Mouse (Mus musculus) thymus, postnatal 0 days (tissue): ENCODE results near the gene Hnrnpul1. TPM values are rescaled to one million over a fixed set of nuclear protein-coding genes. Genes with fewer than 3 reads are reported as not detected.
A peak's percentile ranks its signal among the peaks of the same experiment; 100 is the strongest.
"Not testable (repeated sequence)": the region's sequence is repeated elsewhere in the genome, so short reads cannot be mapped to it uniquely, and the experiment has no call there.

Experiments used
- DNase-seq: peaks from one replicate; pipeline ENCODE4 v3.0.0-alpha.2; 2015; ENCODE audit warnings: low spot score
- polyA plus RNA-seq: library from polyadenylated mRNA; unstranded; fragments of >200 nt; fragmentation: Nextera tagmentation; extraction: Ambion mirVana; gene quantifications from 2 replicates; pipeline ENCODE4 v1.2.1, GENCODE M21; 2015

The Hnrnpul1 gene
- polyA plus RNA-seq, 1 experiment from 2014 or later, result 66.2 TPM

DNA sequence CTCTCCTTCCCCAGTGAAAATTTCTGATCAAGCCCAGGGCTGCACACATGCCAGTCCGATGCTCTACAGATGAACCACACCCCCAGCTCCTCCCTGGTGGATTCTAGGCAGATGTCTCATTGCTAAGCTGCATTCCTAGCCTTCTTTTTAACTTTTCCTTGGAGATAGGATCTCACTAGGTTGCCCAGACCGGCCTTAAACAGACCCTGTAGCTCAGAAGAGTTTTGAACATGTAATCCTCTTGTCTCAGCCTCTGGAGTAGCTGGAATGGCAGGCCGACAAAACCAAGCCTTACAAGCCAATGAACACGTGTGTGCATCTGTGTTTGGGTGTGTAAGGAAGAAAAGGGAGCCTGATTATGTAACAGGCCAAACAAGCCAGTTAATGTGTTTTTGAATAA is 26.2 kb upstream of the Hnrnpul1 start:
- no peak for DNase-seq

DNA sequence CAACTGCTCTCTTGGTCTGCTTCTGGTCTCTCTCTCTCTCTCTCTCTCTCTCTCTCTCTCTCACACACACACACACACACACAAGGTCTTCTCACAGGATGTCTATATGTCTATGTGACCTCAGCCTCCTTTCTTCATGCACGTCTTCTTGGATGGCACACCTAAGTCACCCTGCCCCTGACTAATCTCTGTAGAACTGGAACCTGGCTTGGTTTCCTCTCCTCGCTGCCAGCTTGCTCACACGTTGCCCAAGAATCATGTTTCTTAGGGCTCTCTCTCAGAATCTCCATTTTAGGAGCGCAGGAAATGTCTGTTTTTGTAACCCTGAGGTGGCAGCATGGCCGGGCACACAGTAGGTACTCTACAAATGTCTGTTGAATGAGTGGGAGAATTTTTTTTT is 25.5 kb upstream of the Hnrnpul1 start:
- DNase-seq, result no peak

DNA sequence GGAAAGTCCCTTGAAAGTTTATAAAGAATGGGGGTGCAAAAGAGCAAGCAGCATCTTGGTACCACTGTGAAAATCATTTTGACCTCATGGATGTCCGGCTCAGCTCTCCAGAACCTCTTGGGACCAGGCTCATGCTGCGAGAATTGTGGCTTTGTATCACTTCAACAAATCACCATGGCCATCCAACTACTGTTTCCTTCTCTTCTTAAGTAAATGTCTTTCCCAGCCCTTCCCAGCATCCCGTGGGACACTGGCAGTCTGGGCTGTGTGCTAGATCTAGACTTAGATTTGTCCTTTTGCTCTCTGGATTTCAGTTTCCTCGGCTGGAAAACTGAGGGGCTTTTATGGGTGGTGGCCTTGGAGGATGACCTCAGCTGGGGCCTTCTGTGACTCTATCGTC is 13.7 kb upstream of the Hnrnpul1 start:
- no peak for DNase-seq

DNA sequence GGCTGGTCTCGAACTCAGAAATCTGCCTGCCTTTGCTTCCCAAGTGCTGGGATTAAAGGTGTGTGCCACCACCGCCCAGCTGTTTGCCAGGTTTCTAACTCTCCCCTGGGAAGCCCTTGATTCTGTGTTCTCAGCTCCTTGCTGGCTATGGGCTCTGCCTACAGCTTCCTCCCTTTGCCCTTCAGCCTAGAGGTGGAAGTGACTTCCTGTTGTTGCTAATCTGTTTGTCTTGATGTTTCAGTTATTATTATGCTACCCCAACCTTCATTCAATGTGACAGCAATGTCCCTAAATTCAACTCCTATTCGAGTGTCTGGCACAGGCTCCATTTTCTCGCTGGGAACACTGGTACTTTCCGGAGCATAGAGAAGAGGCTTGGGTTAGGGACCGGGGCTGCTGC is 11.6 kb upstream of the Hnrnpul1 start:
- DNase-seq, result no peak

DNA sequence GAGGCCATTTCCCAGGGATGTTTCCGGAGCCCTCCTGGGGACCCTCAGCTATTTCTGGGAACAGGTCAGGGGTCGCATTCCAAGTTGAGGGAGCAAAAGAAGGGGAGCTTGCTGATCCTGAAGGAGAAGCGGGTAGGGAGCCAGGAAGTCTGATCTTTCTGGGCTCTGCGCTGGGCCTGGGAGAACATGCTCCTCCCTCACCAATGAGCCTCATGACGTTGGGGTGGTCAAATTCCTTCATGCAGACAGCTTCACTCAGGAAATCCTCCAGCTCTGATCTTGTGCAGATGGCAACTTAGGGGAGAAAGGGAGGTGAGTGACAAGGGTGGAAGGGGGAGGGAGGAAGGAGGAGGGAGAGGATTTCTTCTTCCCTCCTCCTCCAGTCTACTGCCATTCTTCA is 9.7 kb upstream of the Hnrnpul1 start:
- no peak for DNase-seq

DNA sequence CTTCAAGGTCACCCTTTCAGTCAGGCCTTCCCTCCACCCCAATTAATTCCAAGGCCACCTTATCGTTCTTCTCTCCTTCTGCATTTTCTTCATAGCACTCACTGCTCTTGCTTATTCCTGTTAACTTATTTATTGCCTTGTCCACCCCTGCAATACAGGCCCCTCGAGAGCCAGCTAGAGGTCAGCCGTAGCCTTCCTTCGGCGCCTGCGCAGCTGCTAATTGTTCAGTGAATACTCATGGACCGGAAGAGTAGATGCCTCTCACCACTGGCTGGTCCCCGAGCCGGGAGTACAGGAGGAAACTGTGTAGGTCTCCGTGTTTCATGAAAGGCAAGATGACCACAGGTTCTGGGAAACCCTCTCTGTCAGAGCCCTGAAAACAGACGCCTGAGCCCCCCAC is 9.1 kb upstream of the Hnrnpul1 start:
- DNase-seq, result no peak

DNA sequence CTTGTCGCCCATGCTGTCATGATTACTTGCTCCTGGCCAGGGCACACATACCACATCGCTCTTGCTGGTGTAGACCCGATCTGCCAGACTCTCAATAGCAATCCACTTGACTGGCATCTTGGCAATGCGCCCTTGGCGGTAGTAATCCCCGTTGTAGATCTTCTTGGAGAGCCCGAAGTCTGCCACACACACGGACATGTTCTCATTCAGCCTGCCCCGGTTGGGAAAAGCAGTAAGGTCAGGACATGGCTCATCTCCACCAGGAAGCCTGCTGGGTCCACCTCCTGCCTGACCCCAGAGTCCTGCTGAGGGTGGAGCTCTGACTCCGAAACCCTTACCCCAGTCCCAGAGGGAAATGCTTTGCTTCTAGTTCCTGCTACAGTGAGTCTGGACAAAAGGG is 6.8 kb upstream of the Hnrnpul1 start:
- DNase-seq, result no peak

DNA sequence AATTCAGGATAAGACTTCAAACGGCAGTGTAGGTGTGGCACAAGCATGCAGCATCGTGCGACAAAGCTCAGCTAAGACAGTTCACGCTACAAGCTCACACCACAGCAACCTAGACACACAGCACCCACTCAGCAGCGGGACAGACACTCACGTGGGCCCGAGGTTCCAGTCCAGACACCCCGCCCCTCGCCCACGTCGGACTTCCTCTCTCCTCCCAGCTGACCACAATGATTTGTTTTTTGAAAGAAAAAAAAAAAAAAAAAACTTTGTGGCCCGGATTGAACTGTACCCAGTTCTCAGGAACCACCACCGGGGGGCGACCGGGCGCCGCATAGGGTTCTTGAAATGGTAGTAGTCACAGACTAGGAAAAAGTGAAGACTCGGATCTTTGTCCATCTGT is 1.5 kb upstream of the Hnrnpul1 start:
- DNase-seq, result peak; percentile 85

DNA sequence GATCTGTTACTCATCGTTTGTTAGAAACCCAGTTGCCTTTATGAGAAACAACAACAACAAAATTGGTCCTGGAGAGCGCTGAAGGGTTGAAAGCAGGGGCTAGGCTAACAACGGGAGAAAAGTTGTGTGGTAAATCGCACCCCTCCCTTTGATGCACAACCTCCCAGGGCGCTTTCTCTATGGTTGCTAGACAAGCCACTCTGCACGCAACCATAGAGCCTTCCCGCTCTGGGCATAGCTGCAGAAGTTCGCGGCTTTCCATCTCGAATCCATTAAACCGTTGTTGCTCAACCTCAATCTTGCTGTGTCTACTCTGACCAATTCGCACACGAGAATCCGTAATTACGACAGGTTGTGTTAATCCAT is 894 bp upstream of the Hnrnpul1 start:
- peak; percentile 90 for DNase-seq

DNA sequence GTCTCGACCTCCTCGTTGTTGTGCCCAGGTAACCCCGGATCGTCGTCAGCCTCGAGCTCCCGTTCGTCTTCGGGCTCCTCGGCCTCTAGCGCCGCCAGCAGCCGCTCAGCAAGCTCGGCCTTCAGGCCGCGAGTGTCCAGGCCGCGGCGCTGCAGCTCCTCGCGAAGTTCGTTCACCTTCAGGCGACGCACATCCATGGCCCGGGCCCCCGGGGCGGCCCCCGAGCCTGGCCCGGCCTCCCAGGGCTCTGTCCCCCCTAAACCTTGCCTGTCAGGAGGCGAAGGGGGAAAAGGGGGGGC is 169 bp downstream of the Hnrnpul1 start:
- no peak for DNase-seq

DNA sequence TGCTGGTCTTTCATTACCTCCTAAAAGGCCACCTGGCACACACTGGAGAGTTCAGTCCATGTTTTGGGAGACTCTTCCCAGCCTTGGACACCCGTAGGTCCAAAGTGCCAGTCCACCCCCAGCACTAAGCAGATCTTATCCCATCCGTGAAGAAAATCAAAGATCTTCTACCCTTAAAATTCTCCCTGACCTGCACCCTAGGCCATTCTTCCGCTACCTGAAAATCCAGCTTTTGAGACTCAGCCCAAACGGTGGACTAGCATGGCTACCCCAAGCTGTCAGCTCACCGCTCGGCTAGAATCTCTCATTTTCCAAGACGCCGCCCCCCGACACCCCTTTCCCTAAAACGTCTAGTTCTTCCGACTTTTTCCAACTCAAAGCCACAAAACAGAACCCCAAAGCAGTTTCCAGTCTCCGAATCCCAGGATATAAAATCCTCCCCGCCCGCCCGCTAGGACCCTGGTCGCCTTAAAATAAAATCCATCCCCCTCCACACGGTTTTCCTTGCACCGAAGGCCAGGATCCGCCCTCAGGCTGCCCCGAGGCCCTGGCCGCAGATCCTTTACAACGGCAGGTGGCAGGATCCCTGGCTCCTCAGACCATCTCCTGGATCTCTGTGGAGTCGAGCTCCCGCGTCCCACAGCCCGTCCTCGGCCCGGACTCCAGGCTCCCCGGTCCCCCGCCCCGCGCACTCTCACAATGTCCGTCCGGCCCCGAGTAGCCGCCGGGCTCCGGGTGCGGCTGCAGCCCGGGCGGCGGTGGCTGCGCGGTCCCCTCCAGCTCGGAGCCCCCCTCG is 716 bp downstream of the Hnrnpul1 start:
- DNase-seq, result peak; percentile 13

DNA sequence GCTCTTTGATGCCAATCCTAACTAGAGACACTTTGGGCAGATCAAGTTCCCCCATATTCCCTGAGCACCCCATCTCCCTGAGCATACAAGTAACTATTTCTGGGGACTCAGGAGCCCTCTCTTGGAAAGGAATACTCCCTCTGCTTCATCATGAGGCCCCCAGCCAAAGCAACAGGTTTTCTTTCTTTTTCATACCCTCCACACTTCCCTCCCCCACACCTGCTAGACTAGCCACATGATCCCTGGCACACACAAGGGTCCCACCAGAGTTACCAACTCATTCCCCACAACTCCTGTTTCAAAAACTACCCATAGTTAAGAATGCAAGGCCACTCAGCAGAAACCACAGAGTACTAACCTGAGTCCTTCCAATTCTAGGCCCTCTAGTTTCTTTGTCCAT is 1.5 kb downstream of the Hnrnpul1 start:
- DNase-seq, result no peak

DNA sequence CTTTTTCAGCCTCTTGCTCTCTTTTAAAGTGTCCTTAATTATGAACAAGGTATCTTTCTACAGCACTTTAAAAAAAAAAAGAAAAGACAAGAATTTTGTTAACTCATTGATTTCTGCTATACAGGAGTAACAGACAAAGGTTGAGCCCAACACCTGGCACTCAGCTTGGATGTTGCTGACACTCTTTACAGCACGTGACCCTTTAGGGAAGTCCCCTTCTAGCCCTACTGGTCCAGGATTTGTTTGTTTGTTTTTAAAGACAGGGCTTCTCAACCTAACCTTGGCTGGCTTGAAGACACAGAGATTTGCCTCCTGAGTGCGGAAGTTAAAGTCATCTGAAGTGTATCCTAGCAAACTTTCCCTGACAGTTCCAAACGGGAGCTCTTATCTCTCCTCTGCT is 7.7 kb downstream of the Hnrnpul1 start:
- DNase-seq, result no peak

DNA sequence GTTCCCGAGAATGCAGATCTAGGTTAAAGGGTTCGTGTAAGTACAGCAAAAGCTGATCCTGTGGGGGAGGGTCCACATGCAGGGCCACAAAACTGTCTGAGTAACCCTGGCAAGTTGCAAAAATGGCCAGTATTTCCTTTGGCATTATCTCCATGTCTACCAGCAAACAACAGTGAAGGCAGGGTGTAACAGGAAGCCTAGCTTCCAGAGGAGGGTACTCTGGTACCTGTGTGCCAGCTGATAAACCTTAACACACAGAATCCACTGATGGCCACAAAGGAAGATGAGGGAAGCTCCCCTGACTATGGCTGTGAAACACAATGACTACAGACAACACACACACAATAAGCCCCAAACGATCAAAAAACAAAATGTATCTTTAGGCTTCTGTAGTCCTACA is 16.3 kb downstream of the Hnrnpul1 start:
- DNase-seq, result no peak

DNA sequence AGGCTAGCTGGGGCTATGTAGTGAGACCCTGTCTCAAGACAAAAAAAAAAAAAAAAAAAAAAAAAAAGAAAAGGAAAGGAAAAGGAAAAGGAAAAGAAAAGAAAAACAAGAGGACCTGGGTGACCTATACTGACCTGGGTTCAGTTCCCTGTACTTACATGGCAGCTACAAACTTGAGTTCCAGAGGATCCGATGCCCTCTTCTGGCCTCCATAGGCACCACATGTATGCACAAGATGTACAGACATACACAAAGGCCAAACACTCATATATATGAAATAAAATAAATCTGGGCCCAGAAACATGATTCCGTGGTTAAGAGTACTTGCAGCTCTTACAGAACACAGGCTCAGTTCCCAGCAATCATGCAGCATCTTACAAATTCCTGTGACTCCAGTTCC is 17.6 kb downstream of the Hnrnpul1 start:
- DNase-seq, result peak; percentile 8

DNA sequence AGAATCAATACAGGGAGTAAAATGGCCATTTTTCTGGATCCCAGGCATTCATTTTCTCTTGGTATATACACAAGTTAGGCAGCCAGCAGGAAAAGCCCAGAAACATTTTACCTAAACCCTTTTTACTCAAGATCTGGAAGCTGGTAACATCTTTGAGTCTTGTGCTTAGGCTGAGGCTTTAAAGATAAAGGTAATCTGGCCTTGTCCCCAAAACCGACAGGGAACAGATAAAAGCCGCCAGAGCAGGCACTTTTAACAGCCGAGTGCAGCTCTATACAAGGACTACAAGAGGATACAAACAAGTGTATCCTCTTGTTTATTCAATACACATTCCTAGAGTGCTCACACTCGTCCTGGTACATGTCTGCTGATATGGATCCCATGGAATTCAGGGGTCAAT is 19.6 kb downstream of the Hnrnpul1 start:
- DNase-seq, result no peak

DNA sequence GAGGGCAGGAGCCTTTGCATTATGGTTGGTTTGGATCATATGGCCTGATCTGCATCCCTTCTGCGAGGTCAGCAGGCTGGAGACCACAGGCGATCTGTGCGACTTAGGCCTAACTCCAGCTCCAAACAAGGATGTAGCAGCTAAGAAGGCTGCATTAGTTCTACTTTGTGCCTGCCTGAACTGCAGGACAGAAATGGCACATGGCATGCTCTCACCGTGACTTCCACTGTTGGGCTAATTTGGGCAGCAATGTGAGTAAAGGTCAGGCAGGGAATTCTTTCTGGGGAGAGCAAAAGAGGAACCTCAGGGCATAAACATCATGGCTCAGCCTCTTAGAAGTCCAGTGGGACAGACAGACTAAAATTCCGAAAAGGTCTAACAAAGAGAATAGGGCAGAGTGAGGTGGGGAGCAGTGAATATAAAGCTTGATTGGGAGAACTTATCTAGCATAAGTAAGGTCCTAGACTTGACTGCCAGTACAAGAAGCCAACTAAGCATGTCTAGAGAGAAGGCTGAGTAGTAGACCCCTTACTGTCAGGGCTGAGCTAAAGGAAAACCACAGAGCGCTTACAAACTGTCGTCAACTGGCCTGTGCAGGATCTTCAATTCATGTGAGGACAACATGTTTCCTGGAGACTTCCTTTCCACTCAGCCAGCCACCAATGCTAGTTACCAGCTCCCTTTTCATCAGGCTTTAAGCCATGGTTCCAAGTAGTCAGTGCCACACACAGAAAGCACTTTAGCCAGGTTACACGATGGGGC is 23.1 kb downstream of the Hnrnpul1 start:
- no peak for DNase-seq

DNA sequence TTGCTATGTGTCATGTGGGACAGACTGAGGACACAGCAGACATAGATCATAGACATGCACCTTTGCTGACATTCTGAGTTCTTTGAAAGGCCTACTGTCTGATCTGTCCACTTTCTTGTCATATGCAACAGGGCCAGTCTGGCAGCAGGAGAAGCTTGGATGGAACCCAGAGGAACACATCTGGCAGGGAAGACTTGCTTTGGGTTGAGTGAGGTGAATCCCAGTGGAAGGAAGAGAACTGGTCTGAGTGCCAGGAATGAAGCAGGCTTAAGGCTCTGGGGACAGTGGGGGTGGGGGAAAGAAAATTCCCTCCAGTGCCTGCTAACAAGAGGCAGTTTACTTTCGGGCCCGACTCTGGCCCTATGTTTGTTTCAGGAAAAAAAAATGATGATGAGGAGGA is 24.7 kb downstream of the Hnrnpul1 start:
- no peak for DNase-seq

DNA sequence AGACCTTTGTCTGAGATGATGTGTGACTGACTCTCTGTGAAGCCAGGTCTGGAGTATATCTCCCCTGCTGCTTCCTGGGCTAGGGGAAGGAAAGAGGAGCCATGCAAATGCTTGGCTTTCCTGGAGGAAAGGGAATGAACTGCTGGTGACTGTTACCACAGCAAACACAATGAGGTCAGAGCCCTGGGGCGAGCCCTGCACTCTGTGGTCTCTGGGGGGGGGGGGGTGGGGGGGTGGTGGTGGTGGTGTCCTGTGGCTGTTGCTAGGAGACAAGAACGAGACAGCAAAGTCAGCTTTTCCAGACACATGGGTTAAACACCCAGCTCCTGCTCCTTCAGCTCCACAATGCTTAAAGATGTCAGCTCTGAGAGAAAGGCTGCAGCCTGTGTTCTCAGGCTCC is 25.2 kb downstream of the Hnrnpul1 start:
- DNase-seq, result no peak

DNA sequence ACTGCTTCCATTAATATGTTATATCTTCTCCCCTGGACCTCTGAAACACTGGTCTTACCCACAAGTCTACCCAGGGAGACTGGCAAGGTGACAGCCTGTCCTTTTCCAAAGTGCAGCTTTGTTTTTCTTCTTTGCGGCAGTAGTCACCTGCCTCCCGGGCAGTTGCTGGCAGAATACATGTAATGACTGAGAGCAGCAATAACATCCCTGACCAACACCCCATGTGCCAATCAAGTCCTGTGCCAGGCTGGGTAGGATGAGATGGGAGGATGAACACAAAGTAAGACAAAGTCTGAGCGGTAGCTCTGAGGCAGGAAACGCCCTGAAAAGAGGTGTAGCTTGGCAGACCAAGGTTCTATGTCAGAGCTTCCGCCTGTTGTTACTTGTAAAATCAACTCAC is 26.8 kb downstream of the Hnrnpul1 start:
- no peak for DNase-seq

DNA sequence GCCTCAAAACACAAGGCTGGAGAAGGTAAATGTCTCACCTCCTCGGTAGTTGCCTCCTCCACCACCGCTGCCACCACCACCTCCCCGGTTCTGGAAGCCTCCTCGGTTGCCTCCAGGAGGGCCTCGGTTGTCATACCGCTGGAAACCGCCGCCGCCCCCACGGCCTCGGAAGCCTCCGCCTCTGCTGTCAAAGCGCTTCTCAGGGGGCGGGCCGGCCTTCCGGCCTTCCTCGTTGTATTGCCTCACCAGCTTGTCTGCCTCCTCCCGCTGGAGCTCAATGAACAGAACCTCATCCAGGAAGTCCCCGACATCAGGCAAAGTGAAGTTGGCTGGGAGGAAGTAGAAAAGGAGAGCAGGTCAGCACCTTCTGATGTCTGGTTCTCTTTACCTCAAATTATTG is 28.7 kb downstream of the Hnrnpul1 start:
- DNase-seq, result no peak

DNA sequence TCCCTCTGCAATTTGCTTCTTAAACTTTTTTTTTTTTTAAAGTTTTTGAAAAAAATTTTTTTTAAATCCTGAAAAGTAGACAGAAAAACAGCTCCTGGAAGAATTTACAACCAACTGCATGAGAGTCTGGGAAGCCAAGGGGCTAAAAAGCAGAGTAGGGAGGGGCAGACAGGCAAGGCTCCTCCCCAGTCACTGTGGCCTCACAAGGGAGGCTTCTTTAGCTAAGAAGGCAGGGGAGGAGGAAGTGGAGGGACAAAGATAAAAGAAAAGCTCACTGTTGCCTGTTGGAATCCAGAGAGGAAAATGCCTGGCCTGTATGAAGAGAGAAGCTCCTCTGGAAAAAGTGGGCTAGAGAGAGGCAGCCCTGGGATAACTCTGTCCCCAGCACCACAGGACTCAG is 32.8 kb downstream of the Hnrnpul1 start:
- DNase-seq, result not testable (repeated sequence)

DNA sequence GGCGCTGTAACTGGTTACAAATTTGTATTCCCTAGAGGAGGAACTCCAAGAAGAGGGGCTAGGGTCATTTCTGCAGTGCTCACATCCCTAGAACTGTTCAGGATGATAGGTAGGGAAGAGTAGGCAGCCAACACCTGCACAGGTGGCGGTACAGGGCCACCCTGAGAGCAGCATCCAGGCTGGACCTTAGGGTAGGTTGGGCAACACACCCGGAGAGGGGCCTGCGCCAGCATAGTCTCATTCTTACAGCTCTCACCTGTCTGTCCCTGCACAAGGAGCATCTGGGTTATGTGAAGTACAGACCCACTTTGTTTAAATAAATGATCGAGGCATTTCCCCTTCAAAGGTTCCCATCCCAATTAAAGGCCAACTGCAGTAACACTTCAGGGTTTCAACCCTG is 33.8 kb downstream of the Hnrnpul1 start:
- DNase-seq, result no peak
